Mouse (Mus musculus) adrenal gland, postnatal 14 days (tissue): ENCODE results near the gene Ogfod2. TPM values are rescaled to one million over a fixed set of nuclear protein-coding genes. Genes with fewer than 3 reads are reported as not detected.

ENCODE experiments used
- DNase-seq: peaks from one replicate; pipeline ENCODE4 v3.0.0; 2021; ENCODE audit warnings: mixed read lengths
- total RNA-seq: library from RNA; stranded (reverse); gene quantifications from 2 replicates; pipeline ENCODE4 v1.2.3, GENCODE M21; 2021

Gene Ogfod2
- total RNA-seq, 1 experiment from 2014 or later, result 37.1 TPM

- DNase-seq, result peak; percentile 7
Measured at GRCm38 (mm10) chr5:124093852-124094604, 18.1 kb upstream of the Ogfod2 start.

GRCm38 (mm10) chr5:124095077-124095581, 17.0 kb upstream of the Ogfod2 start:
- DNase-seq, result no peak

GRCm38 (mm10) chr5:124095596-124096232, 16.4 kb upstream of the Ogfod2 start, which contains the start of gene Abcb9:
Gene Abcb9, minus strand, starts transcription at chr5:124095798.
- DNase-seq, result peak; percentile 100

GRCm38 (mm10) chr5:124098923-124099322, 13.2 kb upstream of the Ogfod2 start:
- no peak for DNase-seq

GRCm38 (mm10) chr5:124100128-124101044, 11.7 kb upstream of the Ogfod2 start:
- DNase-seq, result no peak

GRCm38 (mm10) chr5:124102326-124102725, 9.8 kb upstream of the Ogfod2 start:
- no peak for DNase-seq

- DNase-seq, result no peak
Measured at GRCm38 (mm10) chr5:124103020-124103419, 9.1 kb upstream of the Ogfod2 start.

- DNase-seq, result no peak
Measured at GRCm38 (mm10) chr5:124103552-124103951, 8.5 kb upstream of the Ogfod2 start.

- peak; percentile 70 for DNase-seq
Measured at GRCm38 (mm10) chr5:124111077-124111741, 888 bp upstream of the Ogfod2 start.

- DNase-seq, result peak; percentile 74
Measured at GRCm38 (mm10) chr5:124112531-124112930, 434 bp downstream of the Ogfod2 start.

GRCm38 (mm10) chr5:124113030-124113429, 933 bp downstream of the Ogfod2 start:
- DNase-seq, result peak; percentile 88

- DNase-seq, result no peak
Measured at GRCm38 (mm10) chr5:124114276-124115025, 2.4 kb downstream of the Ogfod2 start.

GRCm38 (mm10) chr5:124115531-124115930, 3.4 kb downstream of the Ogfod2 start:
- DNase-seq, result no peak

- peak; percentile 86 for DNase-seq
Measured at GRCm38 (mm10) chr5:124115990-124116845, 4.1 kb downstream of the Ogfod2 start, which contains the start of gene Arl6ip4. Gene Arl6ip4, plus strand, starts transcription at chr5:124116089.

GRCm38 (mm10) chr5:124119204-124119603, 7.1 kb downstream of the Ogfod2 start:
- DNase-seq, result no peak

- DNase-seq, result no peak
Measured at GRCm38 (mm10) chr5:124122357-124122756, 10.3 kb downstream of the Ogfod2 start.

- DNase-seq, result no peak
Measured at GRCm38 (mm10) chr5:124125093-124125492, 13.0 kb downstream of the Ogfod2 start.

GRCm38 (mm10) chr5:124134261-124134660, 22.2 kb downstream of the Ogfod2 start:
- DNase-seq, result no peak

- DNase-seq, result no peak
Measured at GRCm38 (mm10) chr5:124138066-124138465, 26.0 kb downstream of the Ogfod2 start.

GRCm38 (mm10) chr5:124149028-124149427, 36.9 kb downstream of the Ogfod2 start:
- DNase-seq, result no peak
